Mouse (Mus musculus) limb, embryonic 11.5 days (tissue): ENCODE results near the gene Zbtb7b. TPM values are rescaled to one million over a fixed set of nuclear protein-coding genes. Genes with fewer than 3 reads are reported as not detected.

Experiments
- ATAC-seq: fragments of 200-750 bp; cut with Nextera tagmentation; 2 replicates; pipeline ENCODE4 v1.8.0; 2017; ENCODE audit warnings: low read depth; ENCODE audit not compliant: insufficient number of reproducible peaks, low FRiP score, low TSS enrichment
- DNase-seq: peaks from one replicate; pipeline ENCODE4 v3.0.0-alpha.2; 2015; ENCODE audit warnings: low spot score
- H3K27ac ChIP-seq: fragments of 300-500 bp; sonication (generic); replicated peaks from 2 replicates; pipeline ENCODE4 v1.5.1; 2014; ENCODE audit warnings: low read depth, mild to moderate bottlenecking, low read length
- H3K27me3 ChIP-seq: fragments of 300-500 bp; sonication (generic); 2 replicates; pipeline ENCODE4 v1.6.1; 2014; ENCODE audit warnings: mild to moderate bottlenecking, low read length, mixed read lengths; ENCODE audit not compliant: control insufficient read depth, insufficient read depth
- H3K36me3 ChIP-seq: fragments of 300-500 bp; sonication (generic); 2 replicates; pipeline ENCODE4 v1.6.1; 2014; ENCODE audit warnings: mild to moderate bottlenecking, low read length, moderate library complexity, mixed read lengths; ENCODE audit not compliant: control insufficient read depth, insufficient read depth
- H3K4me1 ChIP-seq: fragments of 300-500 bp; sonication (generic); 2 replicates; pipeline ENCODE4 v1.6.1; 2014; ENCODE audit warnings: low read length, mixed read lengths; ENCODE audit not compliant: control insufficient read depth, insufficient read depth
- H3K4me2 ChIP-seq: fragments of 300-500 bp; sonication (generic); 2 replicates; pipeline ENCODE4 v1.6.1; 2014; ENCODE audit warnings: low read depth, mild to moderate bottlenecking, moderate library complexity; ENCODE audit not compliant: severe bottlenecking
- H3K4me3 ChIP-seq: fragments of 300-500 bp; sonication (generic); 2 replicates; pipeline ENCODE4 v1.5.1; 2014; ENCODE audit warnings: low read depth, low read length
- H3K9ac ChIP-seq: fragments of 300-500 bp; sonication (generic); 2 replicates; pipeline ENCODE4 v1.6.1; 2014; ENCODE audit warnings: mild to moderate bottlenecking, low read length
- H3K9me3 ChIP-seq: fragments of 300-500 bp; sonication (generic); 2 replicates; pipeline ENCODE4 v1.6.1; 2016; ENCODE audit warnings: low read length; ENCODE audit not compliant: control insufficient read depth
- WGBS: fragments of 180-500 bp; shearing (Covaris S2); extraction: QIAGEN DNeasy Blood & Tissue Kit; methylation state at CpG from one replicate; pipeline ENCODE4 v1.1.7; 2014; 5-methylcytosine and 5-hydroxymethylcytosine counted together
- polyA plus RNA-seq: library from polyadenylated mRNA; unstranded; fragments of >200 nt; fragmentation: Nextera tagmentation; extraction: Ambion mirVana; gene quantifications from 2 replicates; pipeline ENCODE4 v1.2.1, GENCODE M21; 2014

Zbtb7b gene
- polyA plus RNA-seq, 1 experiment from 2014 or later: 0.41 TPM

GRCm38 (mm10) chr3:89390699-89391662 is 3.6 kb downstream of the Zbtb7b start:
- H3K4me2 ChIP-seq: peak overlapping the region; percentile 99
- ATAC-seq (no peak), DNase-seq (no peak)
- peaks cover 6% of the 10 kb centered on the region; the same call in 1 of the 2 replicates for H3K27me3 ChIP-seq
- H3K9ac ChIP-seq: no peak overlapping the region
- H3K4me1 ChIP-seq: peaks cover 39% of the 10 kb centered on the region
- H3K27ac ChIP-seq: no peak overlapping the region
- no peaks in the 10 kb centered on the region for H3K9me3 ChIP-seq
- peak overlapping the region; percentile 50 for H3K4me3 ChIP-seq
- 9% methylated on average over 19 of the region's 19 CpGs for WGBS
- no peaks in the 10 kb centered on the region for H3K36me3 ChIP-seq

- 50% methylated on average over 5 of the region's 5 CpGs for WGBS
- H3K27ac ChIP-seq: no peak overlapping the region
- H3K4me1 ChIP-seq: peaks cover 36% of the 10 kb centered on the region
- no peak overlapping the region for H3K4me2 ChIP-seq
- DNase-seq (no peak), ATAC-seq (no peak)
- H3K9me3 ChIP-seq: no peaks in the 10 kb centered on the region
- no peak overlapping the region for H3K4me3 ChIP-seq
- no peak overlapping the region for H3K9ac ChIP-seq
- H3K36me3 ChIP-seq: no peaks in the 10 kb centered on the region
- H3K27me3 ChIP-seq: peaks cover 6% of the 10 kb centered on the region; the same call in 1 of the 2 replicates
Observed at GRCm38 (mm10) chr3:89390111-89390515, 4.5 kb downstream of the Zbtb7b start.

DNA sequence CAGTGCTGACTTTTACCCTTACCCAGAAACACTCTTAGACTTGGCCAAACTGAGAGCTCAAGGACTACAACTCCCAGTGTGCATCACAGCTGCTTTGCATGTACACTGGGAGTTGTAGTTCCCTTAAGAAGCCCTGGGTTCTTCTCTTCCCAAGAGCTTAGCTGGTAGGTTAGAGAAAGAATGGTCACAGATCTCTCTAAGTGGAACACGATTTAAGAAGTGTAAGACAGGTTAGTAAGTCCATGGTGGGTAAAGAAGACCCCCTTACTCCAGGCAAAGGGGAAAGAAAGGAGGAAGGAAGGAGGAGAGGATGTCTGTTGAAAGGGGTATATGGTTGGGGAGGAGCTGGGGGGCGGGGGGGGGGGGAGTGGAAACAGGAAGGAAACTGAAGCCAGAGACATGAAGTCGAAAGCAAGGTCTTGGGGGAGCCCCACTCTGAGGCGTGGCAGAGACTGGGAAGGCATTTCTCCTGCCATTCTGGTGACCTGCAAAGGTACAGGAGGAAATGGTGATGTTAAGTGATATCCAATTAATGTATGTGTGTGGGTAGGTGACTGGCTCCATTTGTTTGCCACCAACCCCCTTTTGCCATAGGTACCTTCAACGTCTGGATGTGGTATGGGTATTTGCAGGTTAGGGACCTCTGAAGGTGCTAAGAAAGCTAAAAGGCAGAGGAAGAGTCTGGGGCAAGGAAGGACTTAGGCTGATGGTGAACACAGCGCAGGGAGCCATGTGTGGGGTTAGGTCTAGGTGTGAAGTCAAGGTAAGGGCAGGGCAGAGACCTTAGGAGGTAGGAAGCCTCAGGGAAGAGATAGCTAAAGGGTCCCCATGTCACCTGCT is 5.5 kb downstream of the Zbtb7b start:
- no peak overlapping the region for H3K4me2 ChIP-seq
- no peak overlapping the region for H3K9ac ChIP-seq
- DNase-seq (no peak), ATAC-seq (no peak)
- WGBS: 58% methylated on average over 6 of the region's 6 CpGs
- H3K27me3 ChIP-seq: peaks cover 6% of the 10 kb centered on the region; the same call in 1 of the 2 replicates
- no peak overlapping the region for H3K27ac ChIP-seq
- no peaks in the 10 kb centered on the region for H3K9me3 ChIP-seq
- H3K36me3 ChIP-seq: no peaks in the 10 kb centered on the region
- H3K4me1 ChIP-seq: peaks cover 35% of the 10 kb centered on the region
- no peak overlapping the region for H3K4me3 ChIP-seq

DNA sequence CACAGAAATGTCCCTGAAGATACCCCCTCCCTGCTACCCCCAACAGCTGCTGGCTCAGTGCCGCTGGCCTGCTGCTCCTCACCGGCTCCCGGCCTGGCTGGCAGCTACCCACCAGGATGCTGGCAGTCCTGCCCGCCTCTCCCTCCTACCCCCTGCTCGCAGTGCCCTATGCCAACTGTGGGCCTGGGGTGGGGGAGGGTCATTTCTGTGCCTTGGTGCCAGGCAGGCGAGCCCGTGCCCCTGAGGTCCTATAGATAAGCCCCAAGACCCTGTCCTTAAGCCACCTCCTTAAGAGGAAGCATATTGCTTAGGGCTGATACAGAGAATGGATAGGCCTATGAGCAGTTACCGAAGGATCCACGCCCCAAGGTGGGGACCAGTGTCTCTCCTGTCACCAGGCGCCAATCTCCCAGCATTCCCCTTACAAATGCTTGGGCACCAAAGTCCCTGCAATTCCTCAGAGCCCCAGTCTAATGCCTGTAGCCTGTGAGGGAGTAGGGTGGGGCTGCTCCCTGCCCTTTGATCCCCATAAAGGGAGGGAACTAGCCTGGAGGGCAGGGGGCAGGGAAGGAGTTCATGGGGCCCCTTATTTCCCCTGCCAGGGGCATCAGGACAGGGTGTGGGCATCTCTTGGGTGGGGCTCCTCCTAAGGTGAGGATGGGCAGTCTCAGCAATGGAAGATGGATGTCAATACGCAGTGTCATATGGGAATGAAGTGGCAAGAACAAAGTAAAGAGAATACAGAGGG is 6.3 kb downstream of the Zbtb7b start:
- H3K9ac ChIP-seq: no peak overlapping the region
- DNase-seq: no peak
- H3K4me3 ChIP-seq: no peak overlapping the region
- peaks cover 6% of the 10 kb centered on the region; the same call in 1 of the 2 replicates for H3K27me3 ChIP-seq
- no peak overlapping the region for H3K27ac ChIP-seq
- no peak overlapping the region for H3K4me2 ChIP-seq
- peaks cover 31% of the 10 kb centered on the region for H3K4me1 ChIP-seq
- no peaks in the 10 kb centered on the region for H3K36me3 ChIP-seq
- WGBS: 73% methylated on average over 11 of the region's 11 CpGs
- no peaks in the 10 kb centered on the region for H3K9me3 ChIP-seq
- ATAC-seq: no peak

DNA sequence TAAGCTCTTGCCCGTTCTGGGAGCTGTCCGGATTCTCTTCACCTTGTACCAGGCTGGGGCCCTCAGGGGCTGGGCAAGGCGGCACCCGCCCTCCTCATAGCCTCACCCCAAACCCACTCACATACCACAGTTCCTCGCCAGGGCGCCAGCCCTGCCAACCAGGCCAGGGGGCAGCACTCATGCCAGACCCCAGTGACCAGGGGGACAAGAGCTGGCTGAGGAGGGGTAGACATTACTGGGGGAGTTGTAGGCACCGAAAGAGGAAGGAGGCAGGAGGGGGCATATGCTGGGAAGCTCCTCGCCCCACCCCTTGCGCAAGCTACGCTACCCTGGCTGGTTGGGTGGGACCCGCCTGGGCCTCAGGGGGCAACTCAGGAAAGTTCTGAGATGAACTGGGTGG is 6.9 kb downstream of the Zbtb7b start:
- Histone ChIP-seq H3K9ac (no peak overlapping the region), H3K36me3 (no peaks in the 10 kb centered on the region), H3K4me1 (peaks cover 29% of the 10 kb centered on the region), H3K4me3 (no peak overlapping the region), H3K27me3 (peaks cover 4% of the 10 kb centered on the region; the same call in 1 of the 2 replicates), H3K27ac (no peak overlapping the region), H3K9me3 (no peaks in the 10 kb centered on the region), H3K4me2 (no peak overlapping the region)
- 83% methylated on average over 11 of the region's 11 CpGs for WGBS
- no peak for ATAC-seq
- DNase-seq: no peak

DNA sequence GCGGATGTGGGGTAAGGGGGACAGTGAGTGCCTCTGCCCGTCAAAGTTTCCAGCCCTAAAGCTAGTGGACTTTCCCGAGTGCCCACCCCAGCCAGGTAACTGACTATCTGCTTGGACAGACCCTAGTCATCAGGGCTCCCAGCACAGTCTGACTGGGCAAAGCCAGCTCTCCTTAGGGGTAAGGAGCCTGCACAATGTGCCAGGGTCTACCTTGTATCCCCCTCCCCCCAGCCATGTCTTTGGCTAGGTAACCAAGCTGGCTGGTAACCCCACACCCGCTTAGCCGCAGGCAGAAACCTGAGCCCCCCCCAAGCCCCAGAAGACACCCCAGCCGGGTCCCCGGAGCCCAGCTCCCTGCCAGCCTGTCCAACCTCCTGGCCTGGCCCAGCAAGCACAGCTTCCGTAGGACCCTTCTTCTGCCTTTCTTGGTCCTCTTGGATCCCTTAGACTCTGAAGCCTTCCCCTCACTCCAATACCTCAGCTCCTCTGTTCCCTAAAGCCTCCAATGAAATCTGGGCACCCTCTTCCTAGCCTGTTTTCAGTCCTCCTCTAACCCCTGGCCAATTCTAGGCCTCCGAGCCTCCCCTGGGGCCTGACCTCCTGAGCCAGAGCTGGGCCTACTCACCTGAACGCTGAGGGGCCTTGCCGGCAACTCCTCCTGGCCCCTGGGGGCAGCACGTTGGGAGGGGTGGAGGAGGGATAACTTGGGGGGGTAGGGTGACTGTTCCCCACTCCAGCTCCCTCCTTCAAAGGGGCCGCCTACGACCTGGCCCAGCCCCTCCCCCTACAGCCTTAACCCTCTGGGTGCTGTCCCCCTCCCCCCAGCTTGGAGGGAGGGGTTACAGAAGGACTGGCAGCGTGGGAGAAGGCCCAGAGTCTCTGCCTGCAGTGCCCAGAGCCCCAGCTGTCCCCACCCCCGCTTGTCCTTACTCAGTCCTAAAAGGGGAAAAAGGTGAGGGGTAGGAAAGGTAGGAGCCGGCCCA is 7.8 kb downstream of the Zbtb7b start:
- ATAC-seq (no peak), DNase-seq (no peak)
- no peak overlapping the region for H3K4me2 ChIP-seq
- H3K27me3 ChIP-seq: no peaks in the 10 kb centered on the region
- H3K4me1 ChIP-seq: peaks cover 20% of the 10 kb centered on the region
- 0 out of 2 replicates have a peak overlapping the region, but pooled peaks have one; percentile 22 for H3K9ac ChIP-seq
- WGBS: 51% methylated on average over 17 of the region's 17 CpGs
- H3K27ac ChIP-seq: no peak overlapping the region
- H3K9me3 ChIP-seq: no peaks in the 10 kb centered on the region
- no peaks in the 10 kb centered on the region for H3K36me3 ChIP-seq
- H3K4me3 ChIP-seq: no peak overlapping the region

- Histone ChIP-seq H3K27me3 (no peaks in the 10 kb centered on the region), H3K9ac (no peak overlapping the region), H3K4me3 (no peak overlapping the region), H3K4me2 (no peak overlapping the region), H3K27ac (no peak overlapping the region), H3K36me3 (no peaks in the 10 kb centered on the region), H3K4me1 (peaks cover 12% of the 10 kb centered on the region; the same call in 1 of the 2 replicates), H3K9me3 (no peaks in the 10 kb centered on the region)
- DNase-seq: no peak
- WGBS: 33% methylated on average over 11 of the region's 11 CpGs
- no peak for ATAC-seq
Observed at GRCm38 (mm10) chr3:89385451-89385850, 9.1 kb downstream of the Zbtb7b start.
